Mouse (Mus musculus) myocyte (in vitro differentiated cells): ENCODE measurements around the gene Pdrg1.

Source experiments
- CEBPB ChIP-seq: IDR thresholded peaks from 2 replicates; pipeline ENCODE4 v1.6.1; 2011; ENCODE audit warnings: mild to moderate bottlenecking, moderate library complexity; ENCODE audit not compliant: poor library complexity, insufficient read depth, severe bottlenecking
- E2F4 ChIP-seq: IDR thresholded peaks from one replicate; pipeline ENCODE4 v1.6.1; 2011; ENCODE audit warnings: mild to moderate bottlenecking, control low read depth, moderate library complexity; ENCODE audit not compliant: insufficient read depth
- MAX ChIP-seq: IDR thresholded peaks from one replicate; pipeline ENCODE4 v1.6.1; 2011; ENCODE audit warnings: low read depth, mild to moderate bottlenecking, control low read depth
- MYOD1 ChIP-seq, 3 experiments: IDR thresholded peaks; one replicate each; pipeline ENCODE4 v1.6.1; 2011; ENCODE audit warnings: control low read depth in 2 of 3, low read depth in 2 of 3, mild to moderate bottlenecking in 2 of 3, moderate library complexity in 1 of 3; ENCODE audit not compliant: insufficient read length in 2 of 3, control insufficient read depth in 1 of 3
- POLR2A ChIP-seq: IDR thresholded peaks from one replicate; pipeline ENCODE4 v1.6.1; 2011; ENCODE audit warnings: low read depth, mild to moderate bottlenecking, control low read depth, moderate library complexity; ENCODE audit not compliant: insufficient read length
- POLR2AphosphoS2 ChIP-seq: IDR thresholded peaks from one replicate; pipeline ENCODE4 v1.6.1; 2011; ENCODE audit warnings: low read depth, control low read depth; ENCODE audit not compliant: insufficient read length
- SRF ChIP-seq: IDR thresholded peaks from one replicate; pipeline ENCODE4 v1.6.1; 2011; ENCODE audit warnings: low read depth; ENCODE audit not compliant: control insufficient read depth, insufficient read length
- TCF12 ChIP-seq: IDR thresholded peaks from one replicate; pipeline ENCODE4 v1.6.1; 2011; ENCODE audit warnings: mild to moderate bottlenecking, control low read depth; ENCODE audit not compliant: poor library complexity, insufficient read depth, severe bottlenecking
- TCF3 ChIP-seq: IDR thresholded peaks from one replicate; pipeline ENCODE4 v1.6.1; 2011; ENCODE audit warnings: low read depth, control low read depth; ENCODE audit not compliant: insufficient read length
- USF1 ChIP-seq: IDR thresholded peaks from one replicate; pipeline ENCODE4 v1.6.1; 2011; ENCODE audit warnings: low read depth, mild to moderate bottlenecking, control low read depth, moderate library complexity

DNA sequence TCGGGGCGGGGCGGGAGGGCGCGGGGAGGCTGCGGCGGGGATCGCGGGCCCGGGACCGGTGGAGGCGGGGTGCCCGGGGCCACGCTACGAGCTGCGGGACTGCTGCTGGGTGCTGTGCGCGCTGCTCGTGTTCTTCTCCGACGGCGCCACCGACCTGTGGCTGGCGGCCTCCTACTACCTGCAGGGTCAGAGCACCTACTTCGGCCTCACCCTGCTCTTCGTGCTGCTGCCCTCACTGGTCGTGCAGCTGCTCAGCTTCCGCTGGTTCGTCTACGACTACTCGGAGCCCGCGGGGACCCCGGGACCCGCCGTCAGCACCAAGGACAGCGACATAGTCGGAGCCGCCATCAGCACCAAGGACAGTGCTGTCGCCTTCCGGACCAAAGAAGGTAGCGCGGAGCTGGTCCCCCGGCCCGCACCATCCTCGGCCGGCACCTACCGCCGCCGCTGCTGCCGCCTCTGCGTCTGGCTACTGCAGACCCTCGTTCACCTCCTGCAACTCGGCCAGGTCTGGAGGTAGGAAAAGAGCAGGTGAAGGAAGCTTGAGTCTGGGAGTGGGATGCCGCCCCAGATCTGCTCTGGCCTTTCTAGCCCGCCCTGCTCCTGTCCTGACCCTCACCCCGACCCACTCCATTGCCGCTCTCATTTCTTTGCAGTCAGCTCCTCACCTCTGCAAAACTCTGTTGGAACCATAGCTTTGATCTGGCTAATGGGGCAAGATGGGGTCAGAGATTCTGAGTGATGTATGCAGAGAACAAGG lies 17.0 kb upstream of the Pdrg1 start:
- TF ChIP-seq CEBPB (no peak), SRF (no peak), TCF12 (no peak), MAX (no peak), POLR2A (no peak), MYOD1 (IDR thresholded peaks at IDR 0.05; ENCODE audit: control insufficient read depth in 1 of 3, insufficient read length in 2 of 3, low read depth in 2 of 3) (no peak), E2F4 (peak; percentile 18), TCF3 (peak; percentile 30), POLR2AphosphoS2 (no peak), USF1 (no peak)
